Mouse (Mus musculus): ENCODE measurements at regions not wholly inside any gene's neighbourhood (a gene's known extent, or its start where the extent isn't known, plus 50 kb on each side); places are given as distances from the start of the nearest gene placed in this dataset.
A peak's percentile ranks its signal among the peaks of the same experiment; 100 is the strongest.

DNA sequence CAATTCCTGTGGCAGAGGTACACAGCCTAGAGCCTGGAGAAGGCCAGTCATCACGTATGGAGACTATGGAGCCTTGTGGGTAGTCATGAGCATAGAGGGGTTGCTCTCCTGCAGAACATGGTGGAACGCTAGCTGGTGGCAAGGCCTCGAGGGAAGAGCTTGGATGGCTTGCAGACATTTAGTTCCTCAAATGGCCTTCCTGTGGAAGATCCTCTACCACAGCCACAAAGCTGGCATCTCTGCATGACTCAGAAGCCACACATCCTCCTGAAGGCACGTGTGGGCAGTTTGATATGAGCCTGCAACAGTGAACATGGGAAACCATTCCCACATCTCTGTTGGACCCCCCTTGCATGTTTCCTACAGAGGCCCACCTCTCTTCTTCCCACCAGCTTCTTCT, 547.9 kb upstream of the Lrrc6 start:
- no peak for DNase-seq
- intact Hi-C loops (cut with DNase I; ENCODE audit: low total_unique reads): no loop called here

- intact Hi-C loops (cut with DNase I; ENCODE audit: low total_unique reads): no loop called here
- DNase-seq: no peak
Observed at GRCm38 (mm10) chr15:67048148-67048547, 547.4 kb upstream of the Lrrc6 start.

- peak; percentile 20 for DNase-seq
- intact Hi-C loops (cut with DNase I; ENCODE audit: low total_unique reads): no loop called here
Observed at GRCm38 (mm10) chr15:67045920-67046804, 545.5 kb upstream of the Lrrc6 start.

DNA sequence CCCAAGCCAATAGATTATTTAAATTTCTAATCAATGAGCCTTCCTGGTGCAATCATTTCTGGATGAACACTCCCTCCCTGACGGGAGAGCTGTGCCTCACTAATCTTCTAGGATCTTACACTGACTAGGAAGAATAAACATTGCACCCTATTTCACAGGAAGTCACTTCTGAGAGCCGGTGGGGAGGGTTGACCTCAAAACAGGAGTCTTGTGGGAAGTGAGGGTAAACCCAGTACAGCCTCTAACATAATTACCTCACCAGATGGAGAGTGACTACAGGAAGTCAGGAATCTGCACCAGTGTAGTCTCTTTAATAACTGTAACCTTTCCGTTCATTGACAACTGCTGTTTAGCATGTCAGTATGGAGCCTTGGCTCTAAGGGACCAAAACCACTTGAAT, 544.6 kb upstream of the Lrrc6 start:
- no peak for DNase-seq
- intact Hi-C loops (cut with DNase I; ENCODE audit: low total_unique reads): no loop called here

DNA sequence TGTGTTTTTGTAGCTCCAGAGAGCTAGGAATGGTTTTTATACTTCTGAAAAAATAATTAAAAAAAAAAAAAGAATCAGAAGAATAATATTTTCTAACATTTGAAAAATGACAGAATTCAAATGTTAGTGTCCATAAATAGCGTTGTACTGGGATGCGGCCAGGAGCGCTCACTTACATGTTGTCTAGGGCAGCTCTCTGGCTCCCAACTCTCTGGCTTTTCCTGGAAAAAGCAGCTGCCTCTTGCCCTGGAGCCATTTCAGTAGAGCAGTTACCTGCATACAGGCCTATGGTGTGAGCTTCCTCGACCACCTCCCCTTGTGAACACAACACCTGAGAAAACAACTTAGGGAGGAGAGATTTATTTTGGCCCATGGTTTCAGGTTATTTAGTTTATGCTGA, 544.1 kb upstream of the Lrrc6 start:
- intact Hi-C loops (cut with DNase I; ENCODE audit: low total_unique reads): loop anchor here (5.0 kb wide), 1 partner anchor 32 kb away; no protein-coding TSS in a partner anchor
- DNase-seq: peak; percentile 40

DNA sequence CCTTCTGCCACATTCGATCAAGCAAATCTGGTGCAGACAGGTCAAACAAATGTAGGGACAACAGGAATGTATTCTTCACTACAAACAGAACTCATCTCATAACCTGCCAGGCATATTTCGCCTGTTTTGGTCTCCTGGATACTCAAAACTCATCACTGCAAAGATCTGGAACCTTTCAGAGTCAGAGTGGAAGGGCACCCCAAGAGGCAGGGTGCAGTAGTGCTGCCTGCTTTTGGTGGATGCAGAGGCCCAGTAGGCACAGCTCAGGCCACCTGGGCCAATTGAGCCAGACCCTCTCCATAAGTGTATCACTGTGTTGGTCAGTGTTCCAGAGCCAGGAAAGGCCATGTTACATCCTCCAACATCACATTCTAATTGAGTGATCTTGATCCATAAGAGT, 541.4 kb upstream of the Lrrc6 start:
- intact Hi-C loops (cut with DNase I; ENCODE audit: low total_unique reads): loop anchor here (5.0 kb wide), 1 partner anchor 35 kb away; no protein-coding TSS in a partner anchor
- no peak for DNase-seq

DNA sequence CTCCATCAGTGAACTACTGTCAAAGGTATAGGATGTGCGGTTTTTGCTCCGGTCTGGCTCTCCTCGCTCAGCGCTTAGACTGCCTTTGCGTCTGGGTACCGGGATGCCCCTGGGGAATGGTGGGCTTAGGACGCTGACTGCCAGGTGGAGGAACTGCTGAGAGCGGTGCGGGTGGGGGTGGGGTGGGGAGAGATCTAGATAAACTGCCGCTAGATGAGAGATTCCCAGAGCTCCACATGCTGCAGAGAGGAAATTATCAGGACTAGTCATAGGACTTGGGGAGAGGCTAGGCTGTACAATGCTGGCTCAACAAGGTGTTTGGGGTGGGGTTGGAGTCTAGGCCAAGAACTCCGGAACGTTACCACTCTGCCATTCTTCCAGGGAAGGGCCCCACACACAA, 539.5 kb upstream of the Lrrc6 start:
- intact Hi-C loops (cut with DNase I; ENCODE audit: low total_unique reads): loop anchor here (5.0 kb wide), 1 partner anchor 37 kb away; no protein-coding TSS in a partner anchor
- DNase-seq: no peak

DNA sequence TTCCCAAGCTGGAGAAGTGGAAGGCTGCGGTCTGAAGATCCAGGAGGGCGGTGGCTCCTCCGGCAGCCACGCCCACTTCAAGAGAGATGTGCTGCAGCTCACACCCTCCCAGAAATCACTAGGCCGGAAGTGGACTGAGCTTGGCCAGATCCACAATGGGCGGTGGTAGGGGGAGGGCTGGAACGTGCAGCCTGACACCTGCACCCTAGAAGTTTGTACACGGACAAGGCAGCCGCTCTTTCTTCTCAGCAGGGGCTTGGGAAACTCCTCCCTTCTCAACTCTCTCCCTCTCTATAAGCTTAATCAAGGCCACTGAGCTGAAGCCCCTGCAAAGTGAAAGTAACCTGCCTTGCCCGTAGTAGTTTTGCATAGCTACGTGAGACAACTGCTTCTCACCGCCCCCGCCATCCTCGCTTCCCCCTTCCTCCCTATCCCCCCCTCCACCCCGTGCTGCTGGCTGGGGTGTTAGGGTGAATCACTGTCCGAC, 538.8 kb upstream of the Lrrc6 start:
- DNase-seq: peak; percentile 72
- intact Hi-C loops (cut with DNase I; ENCODE audit: low total_unique reads): loop anchor here (10.0 kb wide), 1 partner anchor 65 kb away; no protein-coding TSS in a partner anchor

- intact Hi-C loops (cut with DNase I; ENCODE audit: low total_unique reads): loop anchor here (10.0 kb wide), 1 partner anchor 63 kb away; no protein-coding TSS in a partner anchor
- no peak for DNase-seq
Observed at GRCm38 (mm10) chr15:67037647-67038046, 536.9 kb upstream of the Lrrc6 start.

DNA sequence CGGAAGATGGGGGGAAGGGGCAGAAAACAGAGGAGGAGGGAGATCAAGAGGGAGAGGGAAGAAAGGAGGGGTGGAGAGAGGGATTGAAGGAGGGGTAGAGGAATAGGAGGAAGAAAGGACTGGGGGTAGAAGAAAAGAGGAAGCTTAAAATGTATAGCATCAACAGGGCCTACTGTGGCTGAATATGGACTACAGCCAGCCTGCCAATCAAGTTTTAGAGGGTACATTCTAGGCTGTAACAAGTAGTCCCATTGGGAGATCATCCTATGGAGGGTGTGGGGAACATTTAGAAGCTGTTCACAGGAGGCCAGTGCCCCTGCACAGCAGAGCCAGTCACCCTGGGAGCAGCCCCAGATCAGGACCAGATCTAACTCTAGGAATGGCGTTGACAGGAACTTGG, 535.6 kb upstream of the Lrrc6 start:
- intact Hi-C loops (cut with DNase I; ENCODE audit: low total_unique reads): loop anchor here (10.0 kb wide), 1 partner anchor 62 kb away; no protein-coding TSS in a partner anchor
- no peak for DNase-seq

DNA sequence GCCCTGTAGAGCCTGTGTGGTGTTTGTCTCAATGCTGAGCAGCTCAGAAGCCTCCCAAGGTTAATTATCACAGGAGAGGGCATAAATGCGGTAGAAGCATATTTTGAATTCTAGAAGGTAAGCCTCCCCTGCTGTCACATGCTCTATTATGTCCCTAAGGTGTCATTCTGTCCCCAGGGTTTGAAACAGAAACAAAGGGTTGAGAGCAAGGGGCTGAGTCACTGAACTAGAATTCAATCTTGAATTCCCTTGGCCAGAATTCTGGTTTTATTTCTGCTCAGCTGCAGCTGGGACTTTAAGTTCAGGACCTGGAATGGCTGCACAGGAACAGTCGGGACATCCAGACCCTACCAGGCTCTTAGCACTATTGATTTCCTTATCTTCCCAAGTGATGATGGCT, 533.2 kb upstream of the Lrrc6 start:
- intact Hi-C loops (cut with DNase I; ENCODE audit: low total_unique reads): loop anchor here (10.0 kb wide), 1 partner anchor 59 kb away; no protein-coding TSS in a partner anchor
- DNase-seq: no peak

GRCm38 (mm10) chr15:67031866-67032526, 531.3 kb upstream of the Lrrc6 start:
- intact Hi-C loops (cut with DNase I; ENCODE audit: low total_unique reads): loop anchor here (10.0 kb wide), 1 partner anchor 57 kb away; no protein-coding TSS in a partner anchor
- DNase-seq: no peak

- DNase-seq: no peak
Observed at GRCm38 (mm10) chr15:67030975-67031374, 530.3 kb upstream of the Lrrc6 start.

DNA sequence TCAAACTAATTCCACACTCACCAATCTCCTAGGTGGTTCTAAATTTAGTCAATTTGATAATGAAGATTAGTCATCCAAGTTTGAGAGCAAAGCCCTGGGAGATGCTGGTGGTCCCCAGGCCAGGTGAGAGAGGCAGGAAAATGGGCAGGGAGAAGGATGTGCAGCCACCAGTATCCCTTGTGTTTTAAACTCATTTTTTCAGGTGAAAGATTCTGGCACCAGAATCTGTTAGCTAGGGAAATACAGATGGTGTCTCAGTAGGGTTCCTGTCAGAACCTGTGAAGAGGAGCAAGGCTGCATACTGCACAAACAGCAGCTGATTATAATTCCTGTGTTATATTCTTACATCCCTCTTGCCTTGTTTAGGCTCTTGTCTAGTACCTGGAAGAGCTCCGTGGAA, 527.5 kb upstream of the Lrrc6 start:
- no peak for DNase-seq
- intact Hi-C loops (cut with DNase I; ENCODE audit: low total_unique reads): no loop called here

More at GRCm38 (mm10) chr15:67030975-67031374, 530.3 kb upstream of the Lrrc6 start:
- intact Hi-C loops (cut with DNase I; ENCODE audit: low total_unique reads): loop anchor here (10.0 kb wide), 1 partner anchor 56 kb away; no protein-coding TSS in a partner anchor

DNA sequence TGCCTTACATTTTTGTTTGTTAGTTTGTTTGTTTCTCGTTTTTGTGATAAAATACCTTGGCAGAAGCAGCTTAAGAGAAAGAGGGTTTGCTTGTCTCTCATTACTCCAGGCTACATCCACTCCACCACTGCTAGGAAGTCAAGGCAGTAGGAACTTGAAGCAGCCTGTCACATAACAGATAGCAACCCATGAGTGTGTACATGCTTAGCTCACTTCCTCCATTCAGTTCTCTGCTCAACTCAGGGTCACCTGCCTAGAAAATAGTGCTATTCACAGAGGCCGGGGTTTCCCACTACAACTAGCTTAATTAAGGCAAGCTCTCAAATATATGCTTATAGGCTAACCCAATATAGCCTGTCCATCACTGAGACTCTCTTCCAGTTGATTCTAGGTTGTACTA, 527.0 kb upstream of the Lrrc6 start:
- intact Hi-C loops (cut with DNase I; ENCODE audit: low total_unique reads): no loop called here
- no peak for DNase-seq

GRCm38 (mm10) chr15:67025746-67026145, 525.0 kb upstream of the Lrrc6 start:
- intact Hi-C loops (cut with DNase I; ENCODE audit: low total_unique reads): no loop called here
- DNase-seq: no peak

DNA sequence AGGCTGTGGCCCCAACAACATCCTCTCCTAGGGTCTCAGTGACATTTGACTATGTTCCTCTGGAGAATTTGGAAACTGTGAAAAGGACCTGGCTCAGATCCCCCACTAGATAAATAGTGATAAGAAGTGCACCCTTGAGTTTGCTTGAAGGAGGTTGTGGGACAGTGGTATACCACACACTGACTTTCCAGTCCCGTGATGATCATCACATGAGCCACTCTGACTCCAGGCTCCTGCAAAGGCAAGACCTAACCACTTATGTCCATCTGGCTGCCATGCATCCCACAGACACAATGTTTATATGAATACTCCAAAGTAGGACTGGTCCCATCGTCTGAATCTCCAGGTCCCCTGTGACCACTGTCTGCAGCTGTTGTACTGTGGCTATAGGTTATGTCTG, 523.7 kb upstream of the Lrrc6 start:
- no peak for DNase-seq
- intact Hi-C loops (cut with DNase I; ENCODE audit: low total_unique reads): no loop called here

DNA sequence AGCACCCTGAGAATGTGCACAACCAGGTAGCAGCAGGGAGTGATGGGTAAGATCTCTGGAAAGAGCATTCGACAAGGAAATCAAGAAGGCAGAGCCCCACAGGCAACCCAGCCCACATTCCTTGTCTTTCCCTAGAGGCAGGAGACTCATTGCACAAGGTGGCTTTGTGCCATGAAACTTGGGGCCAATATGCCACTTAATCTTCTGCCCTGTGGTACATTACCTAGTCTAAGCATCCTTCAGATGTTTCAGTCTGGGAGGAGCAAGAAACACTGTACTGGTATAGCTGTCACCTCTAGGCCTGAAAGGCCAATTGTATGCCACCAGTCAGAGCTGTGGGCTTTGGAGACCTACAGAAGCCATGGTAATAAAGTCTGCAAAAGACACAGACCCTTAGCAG, 522.4 kb upstream of the Lrrc6 start:
- intact Hi-C loops (cut with DNase I; ENCODE audit: low total_unique reads): no loop called here
- no peak for DNase-seq

GRCm38 (mm10) chr15:67021391-67021790, 520.7 kb upstream of the Lrrc6 start:
- no peak for DNase-seq
- intact Hi-C loops (cut with DNase I; ENCODE audit: low total_unique reads): no loop called here

GRCm38 (mm10) chr15:67019891-67020290, 519.2 kb upstream of the Lrrc6 start:
- intact Hi-C loops (cut with DNase I; ENCODE audit: low total_unique reads): no loop called here

More at GRCm38 (mm10) chr15:67019891-67020290, 519.2 kb upstream of the Lrrc6 start:
- DNase-seq: no peak
